Mouse (Mus musculus) heart, adult 2 months (tissue): Measurements from ENCODE around the gene Rpl13a.

Source experiments
- CTCF ChIP-seq: fragments of 200-600 bp; IDR thresholded peaks from 2 replicates; pipeline ENCODE4 v1.8.1; 2022; ENCODE audit warnings: antibody characterized with exemption, mild to moderate bottlenecking, moderate library complexity
- EP300 ChIP-seq: fragments of 200-500 bp; IDR thresholded peaks from 2 replicates; pipeline ENCODE4 v1.6.1; 2011; ENCODE audit warnings: low read depth, low read length, control low read depth; ENCODE audit not compliant: insufficient read depth
- POLR2A ChIP-seq: fragments of 200-500 bp; IDR thresholded peaks from 2 replicates; pipeline ENCODE4 v1.6.1; 2011; ENCODE audit warnings: mild to moderate bottlenecking, low read depth, low read length, control low read depth; ENCODE audit not compliant: insufficient read depth

- TF ChIP-seq CTCF (peak; percentile 57), POLR2A (no peak), EP300 (no peak)
These were observed 29.9 kb downstream of the Rpl13a start for GRCm38 (mm10) chr7:45098541-45099240.
